Mouse (Mus musculus): ENCODE measurements around the gene Gns.
"Not testable (repeated sequence)": the region's sequence is repeated elsewhere in the genome, so short reads cannot be mapped to it uniquely, and the experiment has no call there.

The Gns gene

GRCm38 (mm10) chr10:121364801-121365564 is at the start of gene Gns:
Gene Gns (plus strand): TSS chr10:121365090.
- peak; percentile 92 for DNase-seq

- peak; percentile 12 for DNase-seq
Observed at GRCm38 (mm10) chr10:121315321-121316283, 49.3 kb upstream of the Gns start.

- DNase-seq: no peak
Observed at GRCm38 (mm10) chr10:121316361-121316760, 48.5 kb upstream of the Gns start.

- DNase-seq: no peak
Observed at GRCm38 (mm10) chr10:121318397-121318950, 46.4 kb upstream of the Gns start.

- DNase-seq: no peak
Observed at GRCm38 (mm10) chr10:121323493-121323892, 41.4 kb upstream of the Gns start.

- no peak for DNase-seq
Observed at GRCm38 (mm10) chr10:121326167-121326566, 38.7 kb upstream of the Gns start.

- no peak for DNase-seq
Observed at GRCm38 (mm10) chr10:121329586-121329985, 35.3 kb upstream of the Gns start.

- DNase-seq: peak; percentile 73
Observed at GRCm38 (mm10) chr10:121330940-121331339, 34.0 kb upstream of the Gns start.

- peak; percentile 60 for DNase-seq
Observed at GRCm38 (mm10) chr10:121334576-121334975, 30.3 kb upstream of the Gns start.

GRCm38 (mm10) chr10:121336536-121336935 is 28.4 kb upstream of the Gns start:
- DNase-seq: not testable (repeated sequence)

- peak; percentile 23 for DNase-seq
Observed at GRCm38 (mm10) chr10:121340754-121341593, 23.9 kb upstream of the Gns start.

GRCm38 (mm10) chr10:121342260-121342659 is 22.6 kb upstream of the Gns start:
- DNase-seq: no peak

GRCm38 (mm10) chr10:121343867-121344266 is 21.0 kb upstream of the Gns start:
- DNase-seq: no peak

- no peak for DNase-seq
Observed at GRCm38 (mm10) chr10:121349244-121349643, 15.6 kb upstream of the Gns start.

GRCm38 (mm10) chr10:121350357-121351065 is 14.4 kb upstream of the Gns start:
- DNase-seq: no peak

GRCm38 (mm10) chr10:121351066-121351581 is 13.8 kb upstream of the Gns start, which contains the start of gene Tbc1d30:
Gene Tbc1d30 (minus strand): TSS chr10:121351278.
- no peak for DNase-seq

GRCm38 (mm10) chr10:121351692-121352290 is 13.1 kb upstream of the Gns start:
- no peak for DNase-seq

- DNase-seq: no peak
Observed at GRCm38 (mm10) chr10:121360358-121360757, 4.5 kb upstream of the Gns start.

- DNase-seq: no peak
Observed at GRCm38 (mm10) chr10:121363201-121363600, 1.7 kb upstream of the Gns start.

- DNase-seq: no peak
Observed at GRCm38 (mm10) chr10:121364306-121364705, 584 bp upstream of the Gns start.

GRCm38 (mm10) chr10:121365781-121366272 is 937 bp downstream of the Gns start:
- no peak for DNase-seq
